Mouse (Mus musculus) heart, embryonic 11.5 days (tissue): ENCODE results near the gene Btbd9. TPM values are rescaled to one million over a fixed set of nuclear protein-coding genes. Genes with fewer than 3 reads are reported as not detected.

Experiments
- ATAC-seq: fragments of 200-750 bp; cut with Nextera tagmentation; replicated peaks from 2 replicates; pipeline ENCODE4 v1.8.0; 2017; ENCODE audit warnings: moderate library complexity; ENCODE audit not compliant: insufficient number of reproducible peaks, low FRiP score, low TSS enrichment
- H3K27ac ChIP-seq: fragments of 300-500 bp; sonication (generic); 2 replicates; pipeline ENCODE4 v1.5.1; 2014; ENCODE audit warnings: mild to moderate bottlenecking, low read depth, low read length
- H3K27me3 ChIP-seq: fragments of 300-500 bp; sonication (generic); 2 replicates; pipeline ENCODE4 v1.6.1; 2014; ENCODE audit warnings: mild to moderate bottlenecking, low read length, mixed read lengths; ENCODE audit not compliant: control insufficient read depth, insufficient read depth
- H3K36me3 ChIP-seq: fragments of 300-500 bp; sonication (generic); 2 replicates; pipeline ENCODE4 v1.6.1; 2014; ENCODE audit warnings: mild to moderate bottlenecking, low read length, moderate library complexity, mixed read lengths; ENCODE audit not compliant: control insufficient read depth, insufficient read depth
- H3K4me1 ChIP-seq: fragments of 300-500 bp; sonication (generic); 2 replicates; pipeline ENCODE4 v1.6.1; 2014; ENCODE audit warnings: low read length; ENCODE audit not compliant: control insufficient read depth, insufficient read depth
- H3K4me2 ChIP-seq: fragments of 300-500 bp; sonication (generic); 2 replicates; pipeline ENCODE4 v1.6.1; 2014; ENCODE audit warnings: mild to moderate bottlenecking, moderate library complexity
- H3K4me3 ChIP-seq: fragments of 300-500 bp; sonication (generic); 2 replicates; pipeline ENCODE4 v1.5.1; 2014; ENCODE audit warnings: low read depth, low read length
- H3K9ac ChIP-seq: fragments of 300-500 bp; sonication (generic); 2 replicates; pipeline ENCODE4 v1.6.1; 2014; ENCODE audit warnings: mild to moderate bottlenecking, low read depth, low read length, moderate library complexity
- H3K9me3 ChIP-seq: fragments of 300-500 bp; sonication (generic); replicated peaks from 2 replicates; pipeline ENCODE4 v1.6.1; 2016; ENCODE audit warnings: low read length; ENCODE audit not compliant: control insufficient read depth
- WGBS: fragments of 180-500 bp; shearing (Covaris S2); extraction: QIAGEN DNeasy Blood & Tissue Kit; methylation state at CpG from one replicate; pipeline ENCODE4 v1.1.7; 2014; ENCODE audit not compliant: insufficient replicate concordance; 5-methylcytosine and 5-hydroxymethylcytosine counted together
- polyA plus RNA-seq: library from polyadenylated mRNA; unstranded; fragments of >200 nt; fragmentation: Nextera tagmentation; extraction: Ambion mirVana; gene quantifications from 2 replicates; pipeline ENCODE4 v1.2.1, GENCODE M21; 2014

Btbd9 gene
- polyA plus RNA-seq, 1 experiment from 2014 or later, result 41.9 TPM

DNA sequence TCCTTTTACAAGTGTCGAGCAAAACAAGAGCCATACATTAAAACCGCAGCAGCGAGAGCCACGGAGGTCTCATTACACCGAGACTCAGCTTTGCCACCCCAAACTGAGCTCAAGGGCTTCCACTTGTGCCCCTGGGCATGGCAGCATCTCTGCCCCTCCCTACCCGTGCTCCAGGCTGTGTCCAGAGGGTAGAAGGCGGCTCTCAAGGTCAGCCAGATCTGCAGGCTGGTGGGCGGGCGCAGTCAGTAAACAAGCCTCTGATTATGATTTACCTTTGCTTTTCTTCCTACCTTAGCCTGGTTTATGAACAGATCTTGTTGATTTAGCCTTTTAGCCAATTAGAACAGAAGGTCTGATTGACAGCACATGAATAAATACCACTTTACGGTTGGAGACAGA lies 331.0 kb downstream of the Btbd9 start:
- H3K27ac ChIP-seq, result 0 out of 2 replicates have a peak overlapping the region, but pooled peaks have one; percentile 86
- no peak for ATAC-seq

GRCm38 (mm10) chr17:30244651-30245307 lies 331.5 kb downstream of the Btbd9 start:
- Histone ChIP-seq H3K4me1 (peaks cover 49% of the 10 kb centered on the region), H3K4me3 (no peak overlapping the region), H3K27ac (peak overlapping the region; percentile 86), H3K27me3 (no peaks in the 10 kb centered on the region), H3K4me2 (peak overlapping the region; percentile 14; the same call in 1 of the 2 replicates), H3K9me3 (no peaks in the 10 kb centered on the region), H3K36me3 (no peaks in the 10 kb centered on the region), H3K9ac (peak overlapping the region; percentile 49; the same call in 1 of the 2 replicates)
- ATAC-seq, result 0 out of 2 replicates have a peak, but pooled peaks have one; percentile 41
- 48% methylated on average over 14 of the region's 14 CpGs for WGBS

More for the DNA sequence above, 331.0 kb downstream of the Btbd9 start:
- Histone ChIP-seq H3K36me3 (no peaks in the 10 kb centered on the region), H3K27me3 (no peaks in the 10 kb centered on the region), H3K4me2 (no peak overlapping the region), H3K9ac (no peak overlapping the region), H3K9me3 (no peaks in the 10 kb centered on the region), H3K4me1 (peaks cover 46% of the 10 kb centered on the region), H3K4me3 (no peak overlapping the region)
- WGBS, result 68% methylated on average over 10 of the region's 10 CpGs

DNA sequence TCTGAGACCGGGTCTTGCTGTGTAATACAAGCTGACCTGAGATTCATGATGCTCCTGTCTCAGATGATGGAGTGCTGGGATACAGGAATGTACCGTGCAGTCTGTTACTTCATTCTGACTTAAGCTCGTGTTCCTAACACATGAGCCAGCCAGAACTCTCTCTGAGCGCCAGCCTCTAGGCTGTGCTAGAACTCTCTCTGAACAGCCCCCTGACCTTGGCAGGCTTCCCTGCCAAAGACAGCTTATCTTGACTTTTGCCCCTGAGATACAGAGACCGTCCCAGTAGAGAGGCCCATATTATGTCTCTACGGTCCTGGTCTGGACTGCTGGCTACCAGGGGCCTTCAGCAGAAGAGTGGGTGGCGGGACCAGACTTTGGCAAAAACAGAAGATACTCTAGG lies 332.7 kb downstream of the Btbd9 start:
- Histone ChIP-seq H3K4me1 (peaks cover 49% of the 10 kb centered on the region), H3K4me2 (no peak overlapping the region), H3K9ac (no peak overlapping the region), H3K27ac (peak overlapping the region; percentile 86), H3K9me3 (no peaks in the 10 kb centered on the region), H3K4me3 (no peak overlapping the region), H3K36me3 (no peaks in the 10 kb centered on the region), H3K27me3 (no peaks in the 10 kb centered on the region)
- no peak for ATAC-seq
- WGBS, result 42% methylated on average over 7 of the region's 7 CpGs

GRCm38 (mm10) chr17:30242647-30243046 lies 333.6 kb downstream of the Btbd9 start:
- peaks cover 49% of the 10 kb centered on the region for H3K4me1 ChIP-seq
- H3K27ac ChIP-seq, result no peak overlapping the region
- no peaks in the 10 kb centered on the region for H3K27me3 ChIP-seq
- H3K4me3 ChIP-seq, result no peak overlapping the region
- no peak overlapping the region for H3K4me2 ChIP-seq
- no peak for ATAC-seq
- H3K9me3 ChIP-seq, result no peaks in the 10 kb centered on the region
- WGBS, result 94% methylated on average over 4 of the region's 4 CpGs
- no peaks in the 10 kb centered on the region for H3K36me3 ChIP-seq
- H3K9ac ChIP-seq, result no peak overlapping the region

DNA sequence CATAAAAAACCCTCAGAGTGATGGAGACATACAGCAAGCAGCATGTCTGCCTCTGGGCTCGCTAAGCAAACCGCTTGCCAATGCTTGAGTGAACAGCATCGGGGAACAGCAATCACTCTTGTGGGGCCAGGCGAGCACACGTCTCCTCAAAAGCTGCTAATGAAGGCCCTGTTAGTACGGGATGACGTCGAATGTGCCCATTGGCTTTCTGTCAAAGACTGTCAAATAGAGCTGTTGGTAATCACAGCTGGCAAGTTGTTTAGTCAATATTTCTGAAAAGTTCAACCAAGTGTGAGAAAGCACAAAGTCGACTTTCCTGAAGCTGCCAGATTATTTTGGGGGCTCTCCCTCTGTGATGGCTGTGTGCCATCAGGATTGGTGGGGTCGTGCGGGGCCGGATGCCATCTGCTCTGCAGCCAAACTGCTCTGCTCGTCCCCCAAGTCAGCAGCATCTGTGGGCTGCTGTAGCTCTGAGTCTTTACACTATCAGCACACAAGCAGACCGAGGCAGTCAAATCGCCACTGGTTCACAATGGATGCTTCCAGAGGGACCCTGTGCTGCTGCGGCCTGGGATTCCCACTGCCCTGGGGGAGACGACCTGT lies 334.5 kb downstream of the Btbd9 start:
- peaks cover 42% of the 10 kb centered on the region for H3K4me1 ChIP-seq
- no peak overlapping the region for H3K4me2 ChIP-seq
- no peak for ATAC-seq
- H3K4me3 ChIP-seq, result no peak overlapping the region
- H3K9me3 ChIP-seq, result no peaks in the 10 kb centered on the region
- H3K9ac ChIP-seq, result no peak overlapping the region
- no peak overlapping the region for H3K27ac ChIP-seq
- no peaks in the 10 kb centered on the region for H3K36me3 ChIP-seq
- H3K27me3 ChIP-seq, result no peaks in the 10 kb centered on the region
- 81% methylated on average over 17 of the region's 17 CpGs for WGBS

- no peak overlapping the region for H3K4me3 ChIP-seq
- no peaks in the 10 kb centered on the region for H3K9me3 ChIP-seq
- H3K27ac ChIP-seq, result no peak overlapping the region
- no peak overlapping the region for H3K9ac ChIP-seq
- no peaks in the 10 kb centered on the region for H3K27me3 ChIP-seq
- no peaks in the 10 kb centered on the region for H3K36me3 ChIP-seq
- ATAC-seq, result no peak
- no peak overlapping the region for H3K4me2 ChIP-seq
- WGBS, result 87% methylated on average over 6 of the region's 6 CpGs
- peaks cover 35% of the 10 kb centered on the region for H3K4me1 ChIP-seq
These were observed 335.2 kb downstream of the Btbd9 start for GRCm38 (mm10) chr17:30241061-30241460.

- no peak overlapping the region for H3K27ac ChIP-seq
- H3K36me3 ChIP-seq, result no peaks in the 10 kb centered on the region
- peaks cover 31% of the 10 kb centered on the region for H3K4me1 ChIP-seq
- no peak overlapping the region for H3K4me2 ChIP-seq
- no peak overlapping the region for H3K4me3 ChIP-seq
- H3K9ac ChIP-seq, result no peak overlapping the region
- WGBS, result 82% methylated on average over 4 of the region's 4 CpGs
- ATAC-seq, result no peak
- H3K27me3 ChIP-seq, result no peaks in the 10 kb centered on the region
- H3K9me3 ChIP-seq, result no peaks in the 10 kb centered on the region
These were observed 335.6 kb downstream of the Btbd9 start for GRCm38 (mm10) chr17:30240659-30241058.

DNA sequence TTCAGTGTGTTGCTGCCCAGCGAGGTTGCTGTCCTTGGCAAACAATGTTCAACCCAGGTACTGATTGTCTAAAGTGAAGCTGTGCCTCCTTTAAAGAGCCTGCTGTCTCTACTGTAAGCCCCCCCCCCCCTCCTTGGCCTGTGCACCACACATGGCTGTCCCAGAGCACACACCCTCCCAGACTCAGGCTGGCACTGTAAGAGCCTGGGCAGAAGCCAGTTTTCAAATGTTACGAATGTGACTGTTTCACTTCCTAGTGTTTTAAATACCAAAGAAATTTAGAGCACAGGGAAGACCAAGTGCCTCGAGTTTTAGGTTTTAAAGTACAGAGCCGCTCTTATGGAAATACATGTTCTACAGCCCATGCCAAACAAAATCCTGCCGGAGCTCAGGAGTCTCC lies 336.8 kb downstream of the Btbd9 start:
- Histone ChIP-seq H3K9ac (no peak overlapping the region), H3K27ac (0 out of 2 replicates have a peak overlapping the region, but pooled peaks have one; percentile 15), H3K4me2 (no peak overlapping the region), H3K4me3 (no peak overlapping the region), H3K36me3 (no peaks in the 10 kb centered on the region), H3K4me1 (peaks cover 25% of the 10 kb centered on the region), H3K27me3 (no peaks in the 10 kb centered on the region), H3K9me3 (no peaks in the 10 kb centered on the region)
- no peak for ATAC-seq
- WGBS, result 80% methylated on average over 5 of the region's 5 CpGs

DNA sequence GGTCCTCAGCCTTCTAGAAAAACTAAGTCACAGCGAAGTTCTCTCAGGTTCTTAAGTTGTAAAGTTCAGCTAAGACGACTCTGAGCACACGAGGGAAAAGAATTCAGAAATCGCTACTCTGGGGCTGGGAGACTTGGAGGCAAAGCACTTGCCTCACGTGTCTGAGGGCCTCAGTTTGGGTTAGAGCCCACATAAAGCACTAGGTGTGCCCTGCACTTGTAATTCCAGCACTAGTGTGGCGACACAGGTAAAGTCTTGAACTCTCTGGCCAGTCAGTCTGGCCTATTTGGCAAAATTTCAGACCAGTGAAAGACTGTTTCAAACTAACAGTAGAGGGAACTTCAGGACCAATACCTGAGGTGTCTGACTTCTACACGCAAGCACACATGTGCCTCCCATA lies 338.7 kb downstream of the Btbd9 start:
- H3K9ac ChIP-seq, result no peak overlapping the region
- no peaks in the 10 kb centered on the region for H3K36me3 ChIP-seq
- WGBS, result 83% methylated on average over 7 of the region's 7 CpGs
- H3K27me3 ChIP-seq, result no peaks in the 10 kb centered on the region
- H3K4me1 ChIP-seq, result peaks cover 12% of the 10 kb centered on the region
- H3K4me3 ChIP-seq, result no peak overlapping the region
- H3K27ac ChIP-seq, result no peak overlapping the region
- H3K4me2 ChIP-seq, result no peak overlapping the region
- no peak for ATAC-seq
- no peaks in the 10 kb centered on the region for H3K9me3 ChIP-seq
